Mouse (Mus musculus) limb, embryonic 11.5 days (tissue): ENCODE measurements at regions not wholly inside any gene's neighbourhood (a gene's known extent, or its start where the extent isn't known, plus 50 kb on each side); places are given as distances from the start of the nearest gene placed in this dataset.

ENCODE experiments used
- ATAC-seq: fragments of 200-750 bp; cut with Nextera tagmentation; 2 replicates; pipeline ENCODE4 v1.8.0; 2017; ENCODE audit warnings: low read depth; ENCODE audit not compliant: insufficient number of reproducible peaks, low FRiP score, low TSS enrichment
- DNase-seq: peaks from one replicate; pipeline ENCODE4 v3.0.0-alpha.2; 2015; ENCODE audit warnings: low spot score
- H3K27ac ChIP-seq: fragments of 300-500 bp; sonication (generic); replicated peaks from 2 replicates; pipeline ENCODE4 v1.5.1; 2014; ENCODE audit warnings: low read depth, mild to moderate bottlenecking, low read length
- H3K27me3 ChIP-seq: fragments of 300-500 bp; sonication (generic); 2 replicates; pipeline ENCODE4 v1.6.1; 2014; ENCODE audit warnings: mild to moderate bottlenecking, low read length, mixed read lengths; ENCODE audit not compliant: control insufficient read depth, insufficient read depth
- H3K36me3 ChIP-seq: fragments of 300-500 bp; sonication (generic); 2 replicates; pipeline ENCODE4 v1.6.1; 2014; ENCODE audit warnings: mild to moderate bottlenecking, low read length, moderate library complexity, mixed read lengths; ENCODE audit not compliant: control insufficient read depth, insufficient read depth
- H3K4me1 ChIP-seq: fragments of 300-500 bp; sonication (generic); 2 replicates; pipeline ENCODE4 v1.6.1; 2014; ENCODE audit warnings: low read length, mixed read lengths; ENCODE audit not compliant: control insufficient read depth, insufficient read depth
- H3K4me2 ChIP-seq: fragments of 300-500 bp; sonication (generic); 2 replicates; pipeline ENCODE4 v1.6.1; 2014; ENCODE audit warnings: low read depth, mild to moderate bottlenecking, moderate library complexity; ENCODE audit not compliant: severe bottlenecking
- H3K4me3 ChIP-seq: fragments of 300-500 bp; sonication (generic); 2 replicates; pipeline ENCODE4 v1.5.1; 2014; ENCODE audit warnings: low read depth, low read length
- H3K9ac ChIP-seq: fragments of 300-500 bp; sonication (generic); 2 replicates; pipeline ENCODE4 v1.6.1; 2014; ENCODE audit warnings: mild to moderate bottlenecking, low read length
- H3K9me3 ChIP-seq: fragments of 300-500 bp; sonication (generic); 2 replicates; pipeline ENCODE4 v1.6.1; 2016; ENCODE audit warnings: low read length; ENCODE audit not compliant: control insufficient read depth
- WGBS: fragments of 180-500 bp; shearing (Covaris S2); extraction: QIAGEN DNeasy Blood & Tissue Kit; methylation state at CpG from one replicate; pipeline ENCODE4 v1.1.7; 2014; 5-methylcytosine and 5-hydroxymethylcytosine counted together

DNA sequence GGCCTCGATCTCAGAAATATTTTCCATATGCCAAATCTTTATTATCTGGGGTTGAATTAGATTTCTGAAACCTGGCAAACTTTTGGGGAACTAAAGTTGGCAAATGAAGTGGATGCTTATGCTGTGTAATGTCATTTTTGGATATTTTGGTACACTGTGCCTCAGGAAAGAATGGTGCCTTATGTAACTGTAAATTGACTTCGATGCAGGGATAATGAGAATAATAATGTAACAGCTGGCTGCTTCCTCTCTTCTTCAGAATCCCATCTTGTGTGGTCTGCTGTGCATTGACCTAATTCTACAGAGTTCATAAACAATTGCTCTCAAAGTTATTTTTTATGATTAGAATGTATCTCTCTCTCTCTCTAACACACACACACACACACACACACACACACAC, 545.6 kb downstream of the Tfap2b start:
- Histone ChIP-seq H3K9me3 (no peaks in the 10 kb centered on the region), H3K27ac (no peak overlapping the region), H3K4me2 (no peak overlapping the region), H3K9ac (no peak overlapping the region), H3K4me3 (no peak overlapping the region), H3K27me3 (no peaks in the 10 kb centered on the region), H3K4me1 (no peaks in the 10 kb centered on the region), H3K36me3 (no peaks in the 10 kb centered on the region)
- 93% methylated on average over 2 of the region's 2 CpGs for WGBS
- ATAC-seq (no peak), DNase-seq (no peak)

DNA sequence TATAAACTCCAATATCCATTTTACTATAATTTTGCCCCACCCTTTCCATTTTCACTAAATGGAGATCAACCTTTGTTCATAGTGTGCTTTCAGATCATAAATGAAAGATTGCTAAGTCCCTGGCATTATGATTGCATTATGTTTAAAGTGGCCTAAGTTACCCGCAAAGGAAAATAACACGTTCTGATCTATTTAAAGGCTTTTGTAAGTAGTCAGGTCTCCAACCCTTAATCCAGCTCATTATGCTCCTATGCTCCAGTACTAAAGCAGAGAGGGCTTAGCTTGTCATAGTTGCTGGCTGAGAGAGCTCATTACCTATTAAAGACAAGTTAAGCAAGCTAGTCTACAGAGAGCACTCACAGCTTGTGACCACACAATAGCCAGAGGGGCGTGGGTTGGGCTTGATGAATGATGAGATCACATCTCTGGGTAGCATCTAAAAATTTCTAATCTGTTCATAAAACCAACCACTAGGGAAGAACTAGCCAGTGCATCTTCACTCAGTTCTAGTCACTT, 549.3 kb downstream of the Tfap2b start:
- H3K36me3 ChIP-seq: no peaks in the 10 kb centered on the region
- no peaks in the 10 kb centered on the region for H3K4me1 ChIP-seq
- no peaks in the 10 kb centered on the region for H3K9me3 ChIP-seq
- 81% methylated on average over 3 of the region's 3 CpGs for WGBS
- ATAC-seq (no peak), DNase-seq (no peak)
- no peak overlapping the region for H3K4me2 ChIP-seq
- H3K4me3 ChIP-seq: no peak overlapping the region
- H3K9ac ChIP-seq: no peak overlapping the region
- H3K27me3 ChIP-seq: no peaks in the 10 kb centered on the region
- H3K27ac ChIP-seq: no peak overlapping the region

DNA sequence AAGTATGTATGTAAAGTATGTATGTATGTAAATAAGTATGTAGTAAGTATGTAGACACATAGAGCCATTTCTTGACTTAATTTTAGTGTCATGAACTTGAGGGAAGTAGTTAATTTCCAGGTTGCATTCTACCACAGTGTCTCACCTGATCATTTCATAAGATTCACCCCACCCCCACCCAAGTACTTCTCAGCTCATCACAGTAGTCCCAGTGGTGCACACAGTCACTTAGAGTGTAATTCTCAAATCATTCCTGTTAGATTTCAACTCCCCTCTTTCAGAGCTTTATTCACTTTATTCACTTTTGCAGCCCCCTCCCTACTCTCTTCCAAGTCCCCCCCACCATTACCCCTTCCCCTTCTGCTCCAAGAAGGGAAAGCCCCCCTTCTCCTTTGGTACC, 558.2 kb downstream of the Tfap2b start:
- no peaks in the 10 kb centered on the region for H3K9me3 ChIP-seq
- H3K4me2 ChIP-seq: no peak overlapping the region
- no peaks in the 10 kb centered on the region for H3K36me3 ChIP-seq
- H3K9ac ChIP-seq: no peak overlapping the region
- DNase-seq: no peak
- ATAC-seq: no peak
- no peak overlapping the region for H3K27ac ChIP-seq
- H3K4me1 ChIP-seq: no peaks in the 10 kb centered on the region
- H3K4me3 ChIP-seq: no peak overlapping the region
- no peaks in the 10 kb centered on the region for H3K27me3 ChIP-seq

DNA sequence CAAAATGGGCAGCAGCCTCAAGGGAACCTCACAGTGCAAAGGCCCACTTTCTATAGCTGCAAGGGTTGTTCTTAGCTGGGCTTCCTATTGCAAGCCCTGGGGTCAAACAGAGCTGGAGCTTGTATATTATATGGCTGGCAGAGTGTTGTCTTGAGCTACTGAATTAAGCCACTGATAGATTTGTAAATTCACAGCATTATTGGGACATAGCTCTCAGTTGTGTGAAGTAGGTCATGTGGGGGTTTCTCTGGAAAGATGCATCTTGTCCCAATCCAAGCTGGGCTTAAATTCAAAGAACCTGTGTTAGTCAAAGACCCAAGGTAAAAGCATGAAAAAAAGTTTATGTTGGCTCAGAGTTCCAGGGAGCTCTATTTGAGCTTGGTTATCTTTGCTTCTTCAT, 563.6 kb downstream of the Tfap2b start:
- no peak overlapping the region for H3K4me2 ChIP-seq
- DNase-seq (no peak), ATAC-seq (no peak)
- H3K27me3 ChIP-seq: no peaks in the 10 kb centered on the region
- no peak overlapping the region for H3K27ac ChIP-seq
- H3K4me3 ChIP-seq: no peak overlapping the region
- no peaks in the 10 kb centered on the region for H3K9me3 ChIP-seq
- no peaks in the 10 kb centered on the region for H3K36me3 ChIP-seq
- H3K4me1 ChIP-seq: no peaks in the 10 kb centered on the region
- H3K9ac ChIP-seq: no peak overlapping the region

DNA sequence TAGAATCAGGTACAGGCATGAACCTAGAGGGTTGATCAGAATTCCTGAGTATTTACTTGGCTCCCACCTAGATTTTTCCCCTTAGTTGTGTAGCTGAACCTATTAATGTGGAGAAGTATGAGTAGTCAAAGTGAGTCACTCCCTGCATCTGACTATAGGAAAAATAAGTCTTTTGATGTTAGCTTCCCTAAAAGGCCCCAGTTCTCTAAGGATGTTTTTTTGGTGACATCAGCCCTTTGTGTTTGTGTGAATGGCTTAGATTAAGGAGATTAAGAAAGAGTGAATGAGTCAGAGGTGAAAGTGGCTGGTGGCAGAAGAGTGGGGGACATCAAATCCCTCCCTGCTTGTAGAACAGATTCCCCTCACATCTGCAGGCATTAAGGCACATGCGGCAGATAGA, 565.8 kb downstream of the Tfap2b start:
- no peak for DNase-seq
- H3K9ac ChIP-seq: no peak overlapping the region

DNA sequence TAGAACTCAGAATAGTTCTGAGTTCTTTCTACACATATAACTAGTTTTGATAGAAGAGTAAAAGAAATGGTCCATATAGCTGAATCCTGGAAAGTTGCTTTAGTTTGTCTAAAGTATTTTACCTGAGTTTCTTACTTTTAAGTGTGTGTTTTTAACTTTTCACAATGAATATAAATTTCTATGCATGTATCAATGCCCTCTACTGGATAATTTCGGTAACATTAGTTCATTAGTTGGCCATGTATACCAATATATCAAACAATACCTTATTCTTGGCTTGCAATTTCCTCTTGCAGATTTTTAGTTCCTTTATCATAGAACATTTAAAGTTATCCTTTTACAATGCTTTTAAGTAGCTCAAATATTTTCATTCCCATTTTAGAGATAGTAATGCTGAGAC, 568.8 kb downstream of the Tfap2b start:
- Histone ChIP-seq H3K9ac (no peak overlapping the region), H3K9me3 (no peaks in the 10 kb centered on the region), H3K4me2 (no peak overlapping the region), H3K36me3 (no peaks in the 10 kb centered on the region), H3K27me3 (no peaks in the 10 kb centered on the region), H3K4me1 (no peaks in the 10 kb centered on the region), H3K4me3 (no peak overlapping the region), H3K27ac (no peak overlapping the region)
- 70% methylated on average over 1 of the region's 1 CpGs for WGBS
- DNase-seq (no peak), ATAC-seq (no peak)

More for the DNA sequence above, 565.8 kb downstream of the Tfap2b start:
- Histone ChIP-seq H3K4me3 (no peak overlapping the region), H3K27ac (no peak overlapping the region), H3K36me3 (no peaks in the 10 kb centered on the region), H3K9me3 (no peaks in the 10 kb centered on the region), H3K4me1 (no peaks in the 10 kb centered on the region), H3K4me2 (no peak overlapping the region), H3K27me3 (no peaks in the 10 kb centered on the region)
- ATAC-seq: no peak
- WGBS: 63% methylated on average over 1 of the region's 1 CpGs

DNA sequence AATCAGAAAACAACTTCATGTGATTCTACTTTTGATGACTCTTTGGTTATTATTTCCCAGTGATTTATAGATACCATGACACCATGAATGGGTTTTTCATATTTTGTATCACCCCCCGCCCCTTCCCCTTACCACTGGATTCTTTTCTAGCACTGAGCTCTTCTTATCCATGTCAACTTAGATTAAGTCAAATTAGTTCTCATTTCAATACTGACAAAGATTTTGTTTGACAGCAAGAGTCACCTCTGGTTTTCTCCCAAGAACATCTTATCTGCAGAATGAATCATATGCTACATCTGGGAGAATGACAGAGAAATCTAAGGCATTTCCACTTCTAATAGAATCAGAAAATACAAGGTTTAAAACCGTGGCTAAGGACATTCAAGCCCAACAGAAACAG, 578.3 kb downstream of the Tfap2b start:
- Histone ChIP-seq H3K9me3 (no peaks in the 10 kb centered on the region), H3K36me3 (no peaks in the 10 kb centered on the region), H3K27ac (no peak overlapping the region), H3K27me3 (no peaks in the 10 kb centered on the region), H3K9ac (no peak overlapping the region), H3K4me2 (no peak overlapping the region), H3K4me1 (no peaks in the 10 kb centered on the region), H3K4me3 (no peak overlapping the region)
- DNase-seq (no peak), ATAC-seq (no peak)
- WGBS: 80% methylated on average over 2 of the region's 2 CpGs

DNA sequence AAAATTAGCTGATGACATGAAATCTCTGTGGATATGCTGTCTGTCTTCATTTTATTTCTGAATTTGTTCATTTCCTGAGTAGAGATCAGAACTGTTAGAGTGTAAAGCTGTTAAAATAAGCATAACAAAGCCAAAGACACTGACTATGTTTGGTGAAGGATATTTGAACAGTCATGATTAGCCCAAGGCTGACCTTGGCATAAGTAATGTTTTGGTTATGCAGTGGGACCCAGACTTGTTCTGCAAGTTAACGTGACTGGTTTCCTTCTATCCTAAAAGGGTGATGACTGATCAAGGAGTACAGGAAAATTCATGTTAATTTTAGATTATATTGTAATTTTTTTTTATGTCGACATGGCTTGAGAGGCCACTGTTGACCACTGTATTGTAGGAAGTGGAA, 585.4 kb downstream of the Tfap2b start:
- no peak overlapping the region for H3K9ac ChIP-seq
- H3K36me3 ChIP-seq: no peaks in the 10 kb centered on the region
- H3K4me1 ChIP-seq: no peaks in the 10 kb centered on the region
- no peaks in the 10 kb centered on the region for H3K9me3 ChIP-seq
- no peak overlapping the region for H3K27ac ChIP-seq
- no peak for ATAC-seq
- no peak for DNase-seq
- no peak overlapping the region for H3K4me2 ChIP-seq
- H3K4me3 ChIP-seq: no peak overlapping the region
- WGBS: 77% methylated on average over 2 of the region's 2 CpGs
- no peaks in the 10 kb centered on the region for H3K27me3 ChIP-seq

DNA sequence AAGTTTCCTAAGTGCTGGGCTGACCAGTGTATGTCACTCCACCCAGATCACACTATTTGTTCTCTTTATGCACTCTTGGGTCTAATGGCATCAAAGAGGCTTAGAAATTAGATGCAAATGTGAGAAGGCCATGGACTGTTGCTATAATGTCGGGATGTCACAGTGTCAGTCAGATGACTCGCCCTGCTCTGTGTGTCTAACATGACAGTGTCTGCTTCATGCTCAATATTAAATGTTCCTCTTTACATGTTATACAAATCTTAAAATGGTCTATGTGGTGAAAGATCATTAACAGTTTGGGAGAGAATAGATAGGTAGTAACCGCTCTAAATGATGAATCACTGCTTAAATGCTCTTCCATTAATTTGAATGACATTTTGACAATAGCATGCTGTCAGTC, 617.2 kb downstream of the Tfap2b start:
- Histone ChIP-seq H3K27me3 (no peaks in the 10 kb centered on the region), H3K4me1 (no peaks in the 10 kb centered on the region), H3K4me2 (no peak overlapping the region), H3K9me3 (no peaks in the 10 kb centered on the region), H3K9ac (no peak overlapping the region), H3K4me3 (no peak overlapping the region), H3K36me3 (no peaks in the 10 kb centered on the region), H3K27ac (no peak overlapping the region)
- DNase-seq: no peak
- WGBS: 90% methylated on average over 3 of the region's 3 CpGs
- 0 out of 2 replicates have a peak, but pooled peaks have one; percentile 26 for ATAC-seq
